Mouse (Mus musculus): ENCODE data around the gene Gcnt4. TPM values are rescaled to one million over a fixed set of nuclear protein-coding genes. Genes with fewer than 3 reads are reported as not detected.
"Not testable (repeated sequence)": the region's sequence is repeated elsewhere in the genome, so short reads cannot be mapped to it uniquely, and the experiment has no call there.

The Gcnt4 gene
- polyA plus RNA-seq, 1 experiment from 2014 or later: 1.6 TPM

- Histone ChIP-seq H3K9me3 (replicated peaks) (no peaks in the 10 kb centered on the region), H3K4me1 (peaks cover 29% of the 10 kb centered on the region), H3K36me3 (no peaks in the 10 kb centered on the region), H3K9ac (no peak overlapping the region), H3K4me3 (replicated peaks) (no peak overlapping the region), H3K4me2 (no peak overlapping the region), H3K27me3 (peaks cover 23% of the 10 kb centered on the region), H3K27ac (no peak overlapping the region)
- WGBS: 32% methylated on average over 8 of the region's 8 CpGs
- ATAC-seq (replicated peaks; ENCODE audit: low FRiP score): no peak
Measured at GRCm38 (mm10) chr13:96928432-96929039, 4.0 kb downstream of the Gcnt4 start.

DNA sequence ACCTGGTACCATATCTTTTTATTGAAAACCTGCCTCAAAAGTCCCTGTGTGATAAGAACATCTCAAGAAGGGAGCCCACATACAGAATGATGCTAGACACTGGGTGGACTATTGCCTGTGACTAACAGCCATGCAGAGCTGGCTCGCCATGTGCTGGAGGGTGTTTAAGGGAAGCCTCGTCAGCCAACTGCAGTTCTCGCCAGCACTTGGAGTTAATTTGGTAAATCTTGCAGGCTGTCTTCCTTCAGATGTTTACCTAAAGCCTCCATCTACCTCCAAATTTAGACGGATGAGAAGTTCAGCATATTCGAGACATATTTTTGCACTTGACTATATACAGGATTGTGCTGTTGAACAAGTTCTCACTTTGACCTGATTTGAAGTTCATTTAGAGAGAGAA, 8.3 kb downstream of the Gcnt4 start:
- 85% methylated on average over 5 of the region's 5 CpGs for WGBS
- no peak overlapping the region for H3K4me2 ChIP-seq
- H3K9me3 ChIP-seq (replicated peaks): no peaks in the 10 kb centered on the region
- H3K4me3 ChIP-seq (replicated peaks): no peak overlapping the region
- no peak overlapping the region for H3K9ac ChIP-seq
- 0 out of 2 replicates have a peak, but pooled peaks cover 2% of the 10 kb centered on the region for H3K27me3 ChIP-seq
- H3K36me3 ChIP-seq: no peaks in the 10 kb centered on the region
- no peak overlapping the region for H3K27ac ChIP-seq
- no peak for ATAC-seq (replicated peaks; ENCODE audit: low FRiP score)
- H3K4me1 ChIP-seq: peaks cover 32% of the 10 kb centered on the region

DNA sequence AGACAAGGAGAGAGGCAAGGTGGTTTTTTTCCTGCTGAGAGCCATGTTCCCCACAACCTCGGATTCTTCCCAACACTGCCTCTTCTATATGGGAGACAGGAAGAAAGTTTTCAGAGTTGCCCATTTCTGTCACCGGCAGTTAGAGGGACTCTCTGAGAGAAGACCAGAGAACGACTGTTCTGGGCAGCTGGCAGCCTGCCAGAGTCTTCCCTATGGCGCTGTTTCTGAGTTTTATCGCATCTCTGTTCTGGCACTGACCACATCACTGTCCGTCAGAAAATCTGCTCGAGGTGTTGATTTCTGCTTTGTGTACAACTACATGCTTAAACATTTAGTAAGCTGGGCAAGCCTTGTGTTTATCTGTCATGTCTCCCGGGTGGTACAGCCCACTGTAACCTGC, 8.9 kb downstream of the Gcnt4 start:
- no peak overlapping the region for H3K4me2 ChIP-seq
- ATAC-seq (replicated peaks; ENCODE audit: low FRiP score): no peak
- H3K9ac ChIP-seq: no peak overlapping the region

GRCm38 (mm10) chr13:96936173-96936777, 11.8 kb downstream of the Gcnt4 start:
- Histone ChIP-seq H3K36me3 (no peaks in the 10 kb centered on the region), H3K9me3 (replicated peaks) (no peaks in the 10 kb centered on the region), H3K4me3 (replicated peaks) (no peak overlapping the region), H3K4me2 (no peak overlapping the region), H3K9ac (no peak overlapping the region), H3K4me1 (peaks cover 20% of the 10 kb centered on the region), H3K27ac (peak overlapping the region; percentile 52), H3K27me3 (0 out of 2 replicates have a peak, but pooled peaks cover 2% of the 10 kb centered on the region)
- 0 out of 2 replicates have a peak, but pooled peaks have one; percentile 34 for ATAC-seq (replicated peaks; ENCODE audit: low FRiP score)
- 16% methylated on average over 6 of the region's 6 CpGs for WGBS

More for the DNA sequence above, 8.9 kb downstream of the Gcnt4 start:
- Histone ChIP-seq H3K4me1 (peaks cover 30% of the 10 kb centered on the region), H3K27me3 (0 out of 2 replicates have a peak, but pooled peaks cover 2% of the 10 kb centered on the region), H3K9me3 (replicated peaks) (no peaks in the 10 kb centered on the region), H3K27ac (no peak overlapping the region), H3K36me3 (no peaks in the 10 kb centered on the region), H3K4me3 (replicated peaks) (no peak overlapping the region)
- WGBS: 67% methylated on average over 8 of the region's 8 CpGs

DNA sequence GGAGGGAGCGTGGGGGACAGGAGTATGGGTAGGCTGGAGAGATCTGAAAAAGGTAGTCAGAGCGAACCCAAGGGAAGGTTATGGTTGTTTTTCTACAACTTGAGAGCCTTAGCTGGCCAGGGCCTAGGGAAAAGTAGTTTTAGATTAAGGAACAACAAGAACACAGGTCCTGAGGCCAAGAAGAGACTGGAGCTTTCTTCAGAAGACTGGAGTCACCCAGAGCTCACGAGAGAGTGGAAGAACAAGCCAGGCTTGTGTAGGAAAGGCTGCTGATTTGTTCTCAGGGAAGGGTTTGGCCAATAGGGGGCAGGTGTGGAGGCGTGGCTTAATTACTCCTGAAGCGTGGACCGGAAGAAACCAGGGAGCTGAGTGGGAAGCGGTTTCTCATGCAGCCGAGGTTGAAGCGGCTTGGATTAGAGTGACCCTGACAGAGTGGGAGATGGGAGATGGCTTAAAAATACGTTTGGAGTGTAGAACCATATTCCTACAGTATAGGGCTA, 12.6 kb downstream of the Gcnt4 start:
- 71% methylated on average over 10 of the region's 10 CpGs for WGBS
- peak overlapping the region; percentile 52 for H3K27ac ChIP-seq
- H3K27me3 ChIP-seq: 0 out of 2 replicates have a peak, but pooled peaks cover 2% of the 10 kb centered on the region
- peaks cover 20% of the 10 kb centered on the region for H3K4me1 ChIP-seq
- H3K9ac ChIP-seq: no peak overlapping the region
- no peaks in the 10 kb centered on the region for H3K9me3 ChIP-seq (replicated peaks)
- H3K4me2 ChIP-seq: no peak overlapping the region
- H3K36me3 ChIP-seq: no peaks in the 10 kb centered on the region
- H3K4me3 ChIP-seq (replicated peaks): no peak overlapping the region
- ATAC-seq (replicated peaks; ENCODE audit: low FRiP score): no peak

GRCm38 (mm10) chr13:96939680-96940079, 15.2 kb downstream of the Gcnt4 start:
- Histone ChIP-seq H3K4me3 (replicated peaks) (no peak overlapping the region), H3K27me3 (no peaks in the 10 kb centered on the region), H3K9me3 (replicated peaks) (no peaks in the 10 kb centered on the region), H3K36me3 (no peaks in the 10 kb centered on the region), H3K9ac (no peak overlapping the region), H3K27ac (peak overlapping the region; percentile 3; the same call in 1 of the 2 replicates), H3K4me1 (peaks cover 24% of the 10 kb centered on the region), H3K4me2 (no peak overlapping the region)
- peak; percentile 41 for ATAC-seq (replicated peaks; ENCODE audit: low FRiP score)
- 59% methylated on average over 10 of the region's 10 CpGs for WGBS

DNA sequence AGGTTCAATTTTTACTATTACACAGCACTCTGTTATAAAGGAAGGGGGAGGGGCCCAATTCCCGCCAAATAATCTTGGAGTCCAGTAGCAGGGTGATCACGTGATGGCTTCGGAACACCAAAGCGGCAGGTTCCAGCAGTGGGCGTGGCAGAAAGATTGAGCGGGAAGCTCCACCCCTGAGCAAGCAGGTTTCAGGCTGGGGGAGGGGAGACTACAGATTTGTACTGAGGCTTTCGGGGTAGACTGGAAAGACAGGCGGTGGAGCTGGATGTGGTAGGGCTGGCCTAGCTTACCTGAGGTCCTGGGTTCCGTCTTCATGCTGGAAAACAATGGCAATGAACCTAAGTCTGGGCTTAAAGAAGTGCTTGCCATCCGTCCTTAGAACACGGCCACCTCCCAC, 17.0 kb downstream of the Gcnt4 start:
- H3K9ac ChIP-seq; H3K27me3 ChIP-seq; H3K4me3 ChIP-seq (replicated peaks); H3K4me2 ChIP-seq; H3K9me3 ChIP-seq (replicated peaks); ATAC-seq (replicated peaks; ENCODE audit: low FRiP score); H3K27ac ChIP-seq; H3K36me3 ChIP-seq: not testable (repeated sequence)
- H3K4me1 ChIP-seq: peaks cover 12% of the 10 kb centered on the region
- WGBS: 90% methylated on average over 11 of the region's 11 CpGs

DNA sequence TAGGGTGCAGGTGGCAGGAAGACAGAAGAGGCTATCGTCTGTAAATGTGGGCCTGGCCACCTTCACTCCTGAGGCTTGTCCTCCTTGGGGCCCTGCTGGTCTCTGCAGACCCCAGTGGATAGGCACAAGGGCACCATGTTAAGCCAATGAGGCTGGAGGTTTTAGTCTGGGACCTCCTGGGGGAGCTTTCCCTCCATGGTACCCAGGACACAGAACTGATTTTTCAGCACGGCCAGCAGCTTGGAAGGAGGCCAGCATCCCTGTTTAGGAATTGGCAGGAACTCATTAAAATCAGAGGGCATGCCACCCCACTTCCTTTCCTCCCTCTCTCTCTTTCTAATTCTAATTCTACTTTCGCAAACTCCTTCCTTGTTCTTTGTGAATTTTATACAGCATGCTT, 19.1 kb downstream of the Gcnt4 start:
- H3K9me3 ChIP-seq (replicated peaks): no peaks in the 10 kb centered on the region
- no peak overlapping the region for H3K9ac ChIP-seq
- no peak overlapping the region for H3K27ac ChIP-seq
- H3K27me3 ChIP-seq: no peaks in the 10 kb centered on the region
- WGBS: 39% methylated on average over 3 of the region's 3 CpGs
- no peaks in the 10 kb centered on the region for H3K36me3 ChIP-seq
- no peak overlapping the region for H3K4me3 ChIP-seq (replicated peaks)
- ATAC-seq (replicated peaks; ENCODE audit: low FRiP score): 0 out of 2 replicates have a peak, but pooled peaks have one; percentile 25
- H3K4me1 ChIP-seq: peaks cover 4% of the 10 kb centered on the region; the same call in 1 of the 2 replicates
- H3K4me2 ChIP-seq: no peak overlapping the region

- no peaks in the 10 kb centered on the region for H3K27me3 ChIP-seq
- ATAC-seq (replicated peaks; ENCODE audit: low FRiP score): no peak
- no peak overlapping the region for H3K9ac ChIP-seq
- H3K4me2 ChIP-seq: no peak overlapping the region
- 0 out of 2 replicates have a peak, but pooled peaks cover 4% of the 10 kb centered on the region for H3K4me1 ChIP-seq
- WGBS: 81% methylated on average over 4 of the region's 4 CpGs
- H3K36me3 ChIP-seq: peaks cover 6% of the 10 kb centered on the region; the same call in 1 of the 2 replicates
- H3K27ac ChIP-seq: no peak overlapping the region
- H3K9me3 ChIP-seq (replicated peaks): no peaks in the 10 kb centered on the region
- H3K4me3 ChIP-seq (replicated peaks): no peak overlapping the region
Measured at GRCm38 (mm10) chr13:96945748-96946147, 21.3 kb downstream of the Gcnt4 start.

DNA sequence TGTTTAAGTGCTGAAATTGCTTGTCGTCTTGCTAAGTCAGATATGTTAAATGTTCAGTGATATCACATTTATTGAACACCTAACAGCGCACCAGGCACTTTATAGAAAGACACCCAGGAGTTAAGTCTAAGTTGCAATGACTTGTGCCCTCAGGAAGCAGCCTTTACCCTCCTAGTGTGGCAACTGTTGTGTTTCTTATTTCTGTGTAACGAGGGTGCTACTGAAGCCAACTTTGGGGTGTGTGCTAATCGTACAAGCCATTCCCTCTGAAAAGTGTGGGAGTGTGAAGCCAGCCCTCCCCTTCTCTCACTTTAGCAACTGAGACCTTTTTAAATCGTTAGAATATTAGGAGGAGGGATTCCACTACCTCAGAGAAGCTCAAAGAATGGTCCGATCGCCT, 23.2 kb downstream of the Gcnt4 start:
- peaks cover 6% of the 10 kb centered on the region; the same call in 1 of the 2 replicates for H3K36me3 ChIP-seq
- no peaks in the 10 kb centered on the region for H3K27me3 ChIP-seq
- no peak overlapping the region for H3K4me2 ChIP-seq
- no peak overlapping the region for H3K4me3 ChIP-seq (replicated peaks)
- H3K9ac ChIP-seq: no peak overlapping the region
- 79% methylated on average over 7 of the region's 7 CpGs for WGBS
- H3K9me3 ChIP-seq (replicated peaks): no peaks in the 10 kb centered on the region
- H3K27ac ChIP-seq: no peak overlapping the region
- H3K4me1 ChIP-seq: 0 out of 2 replicates have a peak, but pooled peaks cover 4% of the 10 kb centered on the region
- no peak for ATAC-seq (replicated peaks; ENCODE audit: low FRiP score)

DNA sequence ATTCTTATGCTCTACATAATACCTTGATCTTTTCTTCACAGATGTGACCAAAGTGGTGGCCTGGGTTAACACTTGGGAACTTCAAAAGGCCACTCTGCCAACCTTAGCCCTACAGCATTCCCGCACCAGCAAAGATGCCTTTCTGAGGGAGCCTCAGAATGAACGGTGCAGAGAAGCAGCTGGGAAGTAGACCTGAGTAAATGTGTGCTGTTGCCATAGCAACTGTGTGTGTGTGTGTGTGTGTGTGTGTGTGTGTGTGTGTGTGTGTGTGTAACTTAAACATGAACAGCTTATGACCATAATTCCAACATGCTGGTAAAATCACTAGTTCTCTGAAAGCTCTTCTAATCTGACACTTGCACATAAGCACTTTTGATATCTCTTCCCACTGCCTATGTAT, 27.4 kb downstream of the Gcnt4 start:
- 55% methylated on average over 2 of the region's 2 CpGs for WGBS
- no peaks in the 10 kb centered on the region for H3K4me1 ChIP-seq
- no peaks in the 10 kb centered on the region for H3K27me3 ChIP-seq
- no peak overlapping the region for H3K9ac ChIP-seq
- H3K4me2 ChIP-seq: no peak overlapping the region
- H3K4me3 ChIP-seq (replicated peaks): no peak overlapping the region
- H3K36me3 ChIP-seq: peaks cover 6% of the 10 kb centered on the region; the same call in 1 of the 2 replicates
- no peak overlapping the region for H3K27ac ChIP-seq
- no peak for ATAC-seq (replicated peaks; ENCODE audit: low FRiP score)
- H3K9me3 ChIP-seq (replicated peaks): no peaks in the 10 kb centered on the region

- H3K4me3 ChIP-seq (replicated peaks): no peak overlapping the region
- no peak for ATAC-seq (replicated peaks; ENCODE audit: low FRiP score)
- 69% methylated on average over 6 of the region's 6 CpGs for WGBS
- no peak overlapping the region for H3K9ac ChIP-seq
- H3K4me2 ChIP-seq: no peak overlapping the region
- H3K36me3 ChIP-seq: no peaks in the 10 kb centered on the region
- H3K27me3 ChIP-seq: no peaks in the 10 kb centered on the region
- no peak overlapping the region for H3K27ac ChIP-seq
- no peaks in the 10 kb centered on the region for H3K9me3 ChIP-seq (replicated peaks)
- H3K4me1 ChIP-seq: no peaks in the 10 kb centered on the region
Measured at GRCm38 (mm10) chr13:96956466-96956865, 32.0 kb downstream of the Gcnt4 start.

Measured in kidney, embryonic 15.5 days (tissue).